Mouse (Mus musculus) brain, embryonic 14.5 days (tissue): ENCODE results near the gene Rnf41.

Experiments
- CTCF ChIP-seq: fragments of 200-500 bp; IDR thresholded peaks from 2 replicates; pipeline ENCODE4 v1.5.1; 2012; ENCODE audit warnings: inconsistent platforms, mild to moderate bottlenecking, moderate library complexity, borderline replicate concordance; ENCODE audit not compliant: insufficient read depth, insufficient read length; ENCODE audit errors: extremely low read depth
- POLR2A ChIP-seq: fragments of 200-500 bp; IDR thresholded peaks from 2 replicates; pipeline ENCODE4 v1.6.1; 2012; ENCODE audit warnings: mild to moderate bottlenecking, inconsistent platforms, borderline replicate concordance; ENCODE audit not compliant: poor library complexity, insufficient read depth, insufficient read length, severe bottlenecking; ENCODE audit errors: extremely low read depth

- no peak for TF ChIP-seq CTCF
- TF ChIP-seq POLR2A, result no peak
Measured at GRCm38 (mm10) chr10:128414848-128415247, 3.4 kb downstream of the Rnf41 start.
